Mouse (Mus musculus) heart, postnatal 10 days (tissue): Measurements from ENCODE around the gene Wars2. TPM values are rescaled to one million over a fixed set of nuclear protein-coding genes. Genes with fewer than 3 reads are reported as not detected.

ENCODE experiments used
- DNase-seq, 2 experiments: peaks; one replicate each; pipeline ENCODE4 v3.0.0; 2021
- intact Hi-C: fragments of 180-260 bp; cut with DNase I; formaldehyde crosslinking; loops from one replicate; pipeline ENCODE4 v1.15.1; 2025
- total RNA-seq, 2 experiments: library from RNA; stranded (reverse); gene quantifications; 2 replicates each; pipeline ENCODE4 v1.2.3; 2021

The Wars2 gene
- 10 to 100 TPM in 1 of 2 experiments, 1 to 10 TPM in 1; 7.0 to 10.3 TPM for total RNA-seq

DNA sequence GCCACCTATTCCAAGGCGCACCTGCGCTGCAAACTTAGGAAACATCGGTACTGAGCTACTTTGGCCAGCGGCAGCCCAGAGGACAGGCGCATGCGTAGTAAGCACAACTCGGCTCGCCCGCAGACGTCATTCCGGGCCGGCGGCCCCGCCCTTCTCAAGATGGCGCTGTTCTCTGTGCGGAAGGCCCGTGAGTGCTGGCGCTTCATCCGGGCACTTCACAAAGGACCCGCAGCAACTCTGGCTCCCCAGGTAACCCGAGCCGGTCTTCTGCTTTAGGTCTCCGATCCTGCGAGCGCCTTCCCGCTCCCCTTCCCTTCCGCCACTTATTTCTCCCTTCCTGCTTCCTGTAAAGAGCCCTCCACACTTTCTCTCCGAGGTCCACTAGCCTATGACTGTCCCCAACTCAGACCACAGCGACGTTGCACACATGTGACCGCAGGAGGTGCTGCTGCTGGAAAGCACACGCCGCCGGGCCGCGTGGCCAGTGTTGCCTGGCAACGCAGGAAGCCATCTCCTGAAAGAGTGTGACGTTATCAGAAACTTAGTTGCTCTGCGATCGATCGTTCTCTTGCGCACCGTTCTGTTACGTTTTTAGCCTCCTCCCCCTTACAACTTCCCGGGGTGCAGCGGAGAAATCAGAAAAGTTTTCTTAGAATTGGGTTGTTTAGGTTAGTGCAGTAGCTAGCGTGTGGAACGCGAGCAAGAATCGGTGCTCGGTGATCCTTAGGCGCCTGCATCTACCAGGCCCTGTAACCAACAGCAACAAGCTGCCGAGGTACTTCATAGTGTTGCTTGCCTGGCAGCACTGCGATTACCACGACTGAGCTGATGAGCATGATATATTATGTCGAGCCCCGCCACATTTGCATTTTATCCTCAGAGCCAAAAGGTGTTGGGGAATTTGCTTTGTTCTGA is at the start of gene Wars2:
Gene Wars2 (plus strand): TSS at position 129 of the 915 bp plus-strand sequence.
- intact Hi-C loops, result loop anchor here (5.0 kb wide), 2 partner anchors 91 to 111 kb away; no protein-coding TSS in a partner anchor
- DNase-seq, result peak; percentile 95

DNA sequence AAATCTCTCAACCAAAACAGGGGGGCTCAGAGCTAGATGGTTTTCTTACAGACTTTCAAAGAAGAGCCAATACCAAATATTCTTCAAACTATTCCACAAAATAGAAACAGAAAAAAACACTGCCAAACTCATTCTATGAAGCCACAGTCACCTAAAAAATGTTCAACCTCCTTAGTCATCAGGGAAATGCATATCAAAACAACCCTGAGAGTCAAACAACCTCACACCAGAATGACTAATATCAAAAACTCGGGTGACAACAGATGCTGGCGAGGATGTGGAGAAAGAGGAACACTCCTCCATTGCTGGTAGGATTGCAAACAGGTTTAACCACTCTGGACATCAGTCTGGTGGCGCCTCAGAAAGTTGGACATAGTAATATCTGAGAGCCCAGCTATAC is 44.1 kb upstream of the Wars2 start:
- intact Hi-C loops, result no loop called here
- no peak for DNase-seq

DNA sequence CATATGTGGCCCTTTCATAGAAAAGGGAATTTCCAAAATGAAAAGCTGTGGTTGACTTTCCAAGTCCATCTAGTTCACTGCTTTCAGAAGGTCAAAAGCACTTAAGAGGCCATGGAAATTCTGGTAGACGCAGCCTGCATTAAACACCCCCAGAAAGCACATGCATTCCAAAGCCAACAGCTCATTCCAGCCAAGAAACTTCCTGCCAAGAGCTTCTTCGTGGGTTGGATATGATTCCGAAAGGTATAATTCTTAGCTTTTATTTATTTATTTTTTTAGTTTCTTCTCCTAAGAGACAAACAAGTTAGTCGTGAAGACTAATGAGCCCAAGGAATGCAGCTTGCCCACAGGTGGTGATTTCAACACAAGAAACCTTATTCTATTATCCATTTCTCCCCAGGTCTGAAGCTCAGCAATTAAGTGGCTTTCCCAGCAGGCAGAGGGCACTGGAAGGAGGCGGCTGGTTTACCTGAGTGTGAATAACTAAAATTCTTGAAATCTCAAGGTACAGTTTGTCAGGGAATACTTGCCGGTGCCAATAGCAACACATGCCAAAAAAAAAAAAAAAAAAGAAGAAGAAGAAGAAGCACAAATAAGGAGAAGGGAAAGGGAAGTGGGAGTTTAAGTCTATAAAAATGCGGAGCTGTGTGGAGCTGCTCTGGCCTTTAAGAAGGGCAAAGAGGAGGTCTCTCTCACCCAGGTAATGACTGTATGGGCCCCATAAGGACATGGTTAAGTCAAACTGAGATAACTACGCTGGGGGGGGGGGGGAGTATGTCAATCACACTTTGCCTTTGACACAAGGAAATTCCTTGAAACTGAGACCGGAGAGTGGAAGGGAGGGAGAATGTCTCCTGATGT is 30.3 kb upstream of the Wars2 start:
- intact Hi-C loops, result no loop called here
- DNase-seq, result no peak

DNA sequence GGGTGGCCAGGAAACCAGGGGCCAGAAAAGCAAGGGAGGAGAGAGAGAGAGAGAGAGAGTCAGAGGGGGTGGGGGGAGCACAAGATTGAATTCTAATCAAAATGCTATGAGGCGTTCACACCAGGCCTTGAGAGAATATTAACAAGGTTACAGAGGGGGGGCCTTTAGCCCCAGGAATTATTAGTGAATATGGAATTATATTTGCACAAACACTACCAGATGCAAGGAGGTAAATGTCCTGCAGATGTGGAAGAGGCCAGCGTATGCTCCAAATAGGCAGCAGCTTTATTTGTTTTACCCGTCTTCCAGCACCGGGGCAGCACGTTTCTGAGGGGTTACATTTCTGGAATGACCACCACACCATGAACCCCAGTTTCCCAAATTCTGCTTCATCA is 29.7 kb upstream of the Wars2 start:
- DNase-seq, result no peak
- intact Hi-C loops, result no loop called here

DNA sequence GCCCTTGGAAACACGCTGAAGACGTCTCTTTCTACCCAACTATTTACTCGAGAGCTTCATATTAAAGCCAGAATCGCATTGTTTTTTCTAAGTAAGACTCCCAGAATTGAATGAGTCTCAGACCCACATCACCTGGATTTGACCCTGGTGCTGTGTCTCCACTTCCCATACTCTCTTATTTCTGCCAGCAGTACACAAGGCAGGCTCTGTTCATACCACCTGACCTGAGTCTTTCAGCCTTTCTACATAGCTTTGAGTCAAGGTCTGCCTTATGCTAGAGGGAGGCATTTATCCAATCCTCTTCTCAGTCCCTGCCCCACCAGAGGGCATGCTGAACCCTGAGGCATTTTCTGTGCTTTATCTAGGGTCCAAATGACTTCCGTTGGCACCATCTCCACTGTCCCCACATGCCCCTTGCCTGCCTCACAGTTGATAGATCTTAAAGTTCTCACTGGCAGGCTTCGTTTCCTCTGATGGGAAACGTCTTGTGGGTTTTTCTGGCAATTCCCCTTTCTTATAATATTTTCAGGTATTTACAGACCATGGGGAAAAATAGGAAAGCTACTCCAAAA is 27.5 kb upstream of the Wars2 start:
- intact Hi-C loops, result no loop called here
- no peak for DNase-seq

DNA sequence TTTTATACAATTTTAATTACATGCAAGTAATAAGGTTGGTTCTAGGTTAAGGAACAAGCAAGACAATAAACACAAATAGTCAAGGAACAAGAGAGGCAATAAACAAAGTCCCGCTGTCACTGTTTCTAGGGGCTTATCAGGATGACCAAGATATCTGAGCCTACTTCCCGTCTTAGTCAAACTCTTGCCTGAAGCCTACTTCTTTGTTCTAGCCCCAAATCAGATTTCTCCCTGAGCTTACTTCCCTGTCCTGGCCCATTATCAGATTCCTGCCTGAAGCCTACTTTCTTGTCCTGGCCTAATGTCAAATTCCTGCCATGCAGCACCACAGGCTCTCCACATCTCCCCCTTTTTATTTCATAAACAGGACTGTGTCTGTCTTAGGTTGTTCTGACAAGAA is 19.9 kb upstream of the Wars2 start:
- DNase-seq, result no peak
- intact Hi-C loops, result no loop called here

DNA sequence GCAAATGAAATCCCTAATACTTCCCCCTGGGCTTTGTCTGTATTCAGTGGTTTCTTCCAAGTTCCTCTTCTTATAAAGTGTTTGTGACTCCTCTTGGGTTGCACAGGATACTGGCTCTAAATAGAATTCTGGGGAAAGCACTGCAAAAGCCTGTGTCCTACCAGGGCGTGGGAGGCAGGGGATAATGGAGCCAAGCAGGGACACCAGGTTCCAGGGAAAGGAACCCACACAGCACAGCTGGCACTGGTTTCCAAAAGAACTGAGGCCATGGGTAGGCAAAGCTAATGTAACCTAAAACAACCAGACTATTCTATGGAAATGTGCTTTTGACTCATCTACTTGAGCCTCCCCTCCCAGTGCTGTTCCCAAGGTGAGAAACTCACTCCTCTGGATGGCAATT is 10.3 kb upstream of the Wars2 start:
- intact Hi-C loops, result no loop called here
- DNase-seq, result no peak

DNA sequence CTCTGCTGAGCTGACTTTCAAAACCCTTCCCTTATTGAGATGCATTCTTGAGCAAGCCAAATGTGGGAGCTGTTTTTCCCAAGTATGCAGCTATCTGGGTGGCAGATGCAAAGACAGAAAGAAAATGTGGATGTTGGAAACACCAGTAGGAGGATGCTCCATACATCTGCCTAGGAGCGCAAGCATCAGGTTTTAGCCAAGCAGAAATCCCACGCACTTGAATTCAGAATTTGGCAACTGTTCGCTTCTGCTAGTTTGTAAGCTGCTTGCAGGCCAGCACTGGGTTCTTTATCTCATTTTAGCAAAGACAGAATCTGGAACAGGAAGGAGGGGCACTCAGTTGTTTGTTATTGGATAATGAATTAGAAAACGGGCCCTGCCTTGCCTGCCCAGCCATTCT is 8.9 kb upstream of the Wars2 start:
- intact Hi-C loops, result no loop called here
- DNase-seq, result no peak

DNA sequence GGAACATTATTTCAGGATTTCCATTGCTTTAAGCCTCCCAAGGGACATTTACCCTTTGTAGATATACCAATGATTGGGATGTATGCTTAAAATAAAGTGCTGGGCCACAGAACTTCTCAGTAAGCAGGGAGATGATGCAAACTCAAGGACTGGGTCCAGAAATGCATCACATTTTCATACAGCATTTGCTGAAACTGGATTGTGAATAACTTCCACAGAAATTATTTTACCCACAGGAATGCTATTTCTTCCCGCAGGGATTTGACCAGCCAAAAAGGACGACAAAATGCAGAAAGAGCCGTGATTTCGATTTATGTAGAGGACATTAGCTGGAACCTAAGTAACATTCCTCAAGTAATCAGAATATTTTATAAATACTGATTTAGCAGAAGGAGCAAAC is 7.0 kb upstream of the Wars2 start:
- DNase-seq, result no peak
- intact Hi-C loops, result no loop called here

DNA sequence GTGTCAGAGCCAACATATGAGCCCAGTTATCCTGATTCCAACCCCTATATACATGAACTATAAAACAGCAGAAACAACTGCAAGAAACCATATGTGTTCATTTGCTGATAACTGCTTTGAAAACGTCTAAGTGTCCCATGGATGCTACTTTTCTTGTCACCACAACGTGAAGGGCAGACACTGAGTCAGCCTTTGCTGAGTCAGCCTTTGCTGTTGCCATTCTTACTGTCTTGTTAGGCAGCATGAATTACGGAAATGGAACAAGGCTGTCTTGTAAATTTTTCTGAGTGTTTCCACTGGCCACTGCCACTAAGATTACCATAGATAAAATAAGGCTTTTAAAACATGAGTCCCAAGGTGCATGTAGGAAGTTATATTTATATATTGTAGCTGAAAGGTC is 7.0 kb downstream of the Wars2 start:
- intact Hi-C loops, result no loop called here
- no peak for DNase-seq

DNA sequence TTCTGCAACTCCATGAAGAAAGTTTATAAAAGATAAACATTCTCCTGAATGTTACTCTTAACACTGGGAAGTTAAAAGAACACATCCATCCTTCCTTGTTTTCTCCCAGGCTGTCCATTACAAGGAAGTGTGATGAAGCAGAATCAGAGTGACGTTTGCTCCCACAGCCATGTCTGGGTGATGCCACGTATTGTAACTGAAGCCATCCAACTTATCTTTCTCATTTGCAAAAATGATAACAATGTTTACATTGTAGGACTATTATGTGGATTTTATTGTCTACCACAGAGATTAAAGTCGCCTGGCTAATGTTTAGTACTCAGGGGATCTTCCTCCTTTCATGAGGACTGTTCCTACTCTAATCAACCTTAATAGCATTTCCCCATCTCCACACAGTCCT is 8.2 kb downstream of the Wars2 start:
- intact Hi-C loops, result no loop called here
- DNase-seq, result no peak

DNA sequence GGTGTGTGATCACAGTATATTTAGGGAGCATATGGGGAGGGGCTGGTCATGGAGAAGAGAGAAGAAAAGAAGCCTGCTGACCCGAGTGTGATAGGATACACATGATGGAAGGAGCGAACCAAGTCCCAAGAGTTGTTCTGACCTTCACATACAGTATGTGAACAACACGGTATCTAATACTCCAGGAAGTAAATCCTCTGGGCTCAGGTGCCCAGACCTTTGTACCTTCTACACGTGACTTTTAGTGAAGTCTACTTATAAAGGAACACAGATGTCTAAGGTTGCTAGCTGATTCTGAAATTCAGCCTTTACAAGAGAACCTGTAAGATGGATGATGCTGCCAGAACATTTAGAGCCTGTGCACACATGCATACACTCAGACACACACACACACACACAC is 15.4 kb downstream of the Wars2 start:
- DNase-seq, result no peak
- intact Hi-C loops, result no loop called here

DNA sequence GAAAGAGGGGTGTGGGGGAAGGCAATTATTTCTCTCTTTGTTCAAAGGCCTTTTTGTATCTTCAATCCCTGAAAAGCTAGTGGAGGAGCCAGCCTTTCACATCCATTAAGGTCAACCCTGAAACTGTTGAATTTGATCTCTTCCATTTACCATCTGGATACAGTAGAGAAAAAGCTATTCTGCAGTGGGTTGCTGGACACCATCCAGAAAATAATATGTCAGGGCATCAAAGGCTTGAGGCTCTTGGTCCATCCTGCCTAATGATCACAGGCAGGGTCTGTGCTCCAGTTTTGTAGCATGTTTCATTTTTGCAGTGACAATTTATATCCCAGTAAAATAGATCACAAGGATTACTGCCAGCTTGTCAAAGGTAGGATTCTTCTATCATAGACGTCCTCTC is 16.1 kb downstream of the Wars2 start:
- intact Hi-C loops, result no loop called here
- DNase-seq, result no peak

DNA sequence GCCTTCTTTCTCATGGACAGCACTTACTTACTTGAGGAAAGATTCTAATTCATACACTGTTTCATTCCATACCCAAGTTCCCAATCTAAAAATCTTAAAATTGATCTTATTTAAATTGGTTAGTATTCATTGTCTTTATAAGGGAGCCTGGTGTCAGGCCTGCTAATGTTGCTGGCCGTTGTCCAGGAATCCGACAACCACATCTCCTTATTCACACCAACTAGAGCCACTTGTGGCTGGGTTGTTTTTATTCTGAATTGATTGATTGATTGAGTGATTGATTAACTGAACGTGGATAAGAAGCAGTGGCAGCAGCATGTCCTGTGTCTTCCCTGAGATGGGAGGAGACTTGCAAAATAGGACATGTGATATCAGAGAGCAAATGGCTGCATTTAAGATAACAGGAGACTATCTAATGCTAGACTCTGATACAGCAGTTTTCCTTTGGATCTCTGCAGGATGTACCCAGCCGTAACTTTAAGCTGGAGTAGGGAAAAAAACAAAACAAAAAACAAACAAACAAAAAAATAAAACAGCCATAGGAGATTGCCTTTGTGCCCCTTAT is 16.7 kb downstream of the Wars2 start:
- no peak for DNase-seq

DNA sequence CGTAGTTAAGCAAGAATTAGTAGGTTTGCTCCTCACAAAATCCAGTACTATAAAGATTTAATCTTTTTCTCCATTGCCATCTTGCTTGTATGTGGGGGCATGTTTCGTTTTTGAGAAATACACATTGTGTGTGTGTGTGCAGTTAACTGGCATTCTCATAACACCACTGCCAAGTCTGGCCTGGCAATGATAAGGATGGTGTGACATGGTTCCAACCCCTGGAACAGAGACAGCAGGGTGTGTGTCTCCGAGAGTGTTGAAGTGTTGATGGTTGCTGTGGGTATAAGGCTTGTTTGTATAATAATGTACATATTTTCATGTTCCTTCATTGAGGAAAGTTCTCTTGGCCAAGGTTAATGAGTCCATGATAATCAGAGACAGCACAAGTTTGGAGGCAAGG is 19.1 kb downstream of the Wars2 start:
- intact Hi-C loops, result loop anchor here (10.0 kb wide), 1 partner anchor 775 kb away; no protein-coding TSS in a partner anchor
- no peak for DNase-seq

More for the DNA sequence above, 16.7 kb downstream of the Wars2 start:
- intact Hi-C loops, result no loop called here

DNA sequence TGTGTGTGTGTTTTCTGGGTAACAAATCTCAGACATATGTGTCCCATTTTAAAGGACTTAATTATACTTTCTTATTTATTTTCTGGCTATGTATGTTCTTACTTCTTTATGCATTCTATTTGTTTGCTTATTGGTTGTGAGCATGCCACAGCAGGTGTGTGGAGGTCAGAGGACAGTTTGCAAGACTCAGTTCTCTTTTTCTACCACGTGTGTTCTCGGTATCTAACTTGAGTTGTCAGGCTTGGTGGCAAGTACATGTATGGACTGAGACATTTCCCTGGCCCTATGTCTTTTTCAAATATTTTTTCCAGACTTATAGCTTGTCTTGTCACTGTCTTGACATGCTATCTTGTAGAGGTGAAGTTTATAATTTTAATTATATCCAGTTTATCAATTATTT is 21.3 kb downstream of the Wars2 start:
- no peak for DNase-seq
- intact Hi-C loops, result loop anchor here (10.0 kb wide), 1 partner anchor 773 kb away; no protein-coding TSS in a partner anchor

DNA sequence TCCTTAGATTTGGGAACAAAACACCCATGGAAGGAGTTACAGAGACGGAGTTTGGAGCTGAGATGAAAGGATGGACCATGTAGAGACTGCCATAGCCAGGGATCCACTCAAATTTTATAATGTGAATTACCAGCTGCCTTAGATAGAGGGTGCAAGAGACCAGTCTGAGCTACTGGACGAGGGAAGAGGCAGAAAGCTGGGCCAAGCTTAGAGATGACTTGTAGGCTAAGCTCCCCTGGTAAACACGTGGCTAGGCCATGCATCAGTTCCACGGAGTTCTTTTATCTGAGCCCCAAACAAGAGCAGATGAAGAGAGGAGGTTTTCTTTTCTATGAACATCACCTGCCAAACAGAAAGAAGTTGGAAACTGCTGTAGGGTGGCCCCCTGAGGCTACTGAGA is 26.9 kb downstream of the Wars2 start:
- intact Hi-C loops, result loop anchor here (10.0 kb wide), 1 partner anchor 767 kb away; no protein-coding TSS in a partner anchor
- no peak for DNase-seq

DNA sequence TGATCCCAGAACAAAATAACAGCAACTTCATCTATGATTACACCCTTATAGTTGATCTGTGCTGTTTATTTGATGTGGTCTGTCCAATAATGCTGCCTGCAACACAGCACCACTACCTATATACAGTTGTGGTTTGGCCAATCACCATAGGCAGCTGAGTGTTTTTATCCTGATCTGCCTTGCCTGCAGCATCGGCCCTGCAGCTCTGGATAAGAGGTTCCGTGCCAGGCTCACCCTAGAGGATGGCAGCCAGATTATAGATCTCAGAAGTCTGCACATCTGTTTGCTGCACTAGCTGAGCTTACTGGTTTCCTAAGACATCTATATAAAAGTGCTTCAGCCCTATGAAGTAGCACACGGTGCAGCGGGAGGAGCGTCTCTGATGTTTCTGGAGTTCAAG is 32.3 kb downstream of the Wars2 start:
- DNase-seq, result no peak

DNA sequence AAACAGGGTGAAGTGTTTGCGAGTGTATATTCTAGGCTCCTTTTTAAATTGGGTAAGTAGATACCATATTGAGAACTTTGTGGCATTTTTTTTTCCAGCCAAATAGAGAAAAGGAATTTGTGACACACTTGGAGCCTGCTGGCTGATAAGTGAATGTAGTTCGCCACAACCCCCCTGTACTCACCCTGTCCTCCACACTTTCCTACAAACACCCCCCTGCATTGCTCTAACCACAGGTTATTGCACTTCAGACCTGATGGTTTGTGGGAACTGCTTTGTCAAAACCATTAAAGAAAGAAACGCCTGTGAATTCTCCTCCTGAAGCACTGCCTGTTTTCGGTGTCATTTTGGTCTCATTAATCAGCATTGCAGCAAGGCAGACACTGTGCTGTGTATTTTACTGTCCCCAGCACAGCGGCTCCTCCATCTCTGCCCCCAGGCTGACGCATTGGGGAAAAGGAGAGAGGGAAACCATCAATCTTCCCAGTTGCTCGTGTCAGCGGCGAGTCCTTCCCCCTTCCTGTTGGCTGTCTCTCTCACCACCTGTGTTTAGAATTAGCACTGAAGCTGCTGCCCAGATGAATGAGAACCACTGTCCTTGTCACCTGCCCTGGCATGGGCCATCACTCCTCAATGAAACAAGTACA is 33.9 kb downstream of the Wars2 start:
- DNase-seq, result no peak
- intact Hi-C loops, result no loop called here

More for the DNA sequence above, 32.3 kb downstream of the Wars2 start:
- intact Hi-C loops, result no loop called here

DNA sequence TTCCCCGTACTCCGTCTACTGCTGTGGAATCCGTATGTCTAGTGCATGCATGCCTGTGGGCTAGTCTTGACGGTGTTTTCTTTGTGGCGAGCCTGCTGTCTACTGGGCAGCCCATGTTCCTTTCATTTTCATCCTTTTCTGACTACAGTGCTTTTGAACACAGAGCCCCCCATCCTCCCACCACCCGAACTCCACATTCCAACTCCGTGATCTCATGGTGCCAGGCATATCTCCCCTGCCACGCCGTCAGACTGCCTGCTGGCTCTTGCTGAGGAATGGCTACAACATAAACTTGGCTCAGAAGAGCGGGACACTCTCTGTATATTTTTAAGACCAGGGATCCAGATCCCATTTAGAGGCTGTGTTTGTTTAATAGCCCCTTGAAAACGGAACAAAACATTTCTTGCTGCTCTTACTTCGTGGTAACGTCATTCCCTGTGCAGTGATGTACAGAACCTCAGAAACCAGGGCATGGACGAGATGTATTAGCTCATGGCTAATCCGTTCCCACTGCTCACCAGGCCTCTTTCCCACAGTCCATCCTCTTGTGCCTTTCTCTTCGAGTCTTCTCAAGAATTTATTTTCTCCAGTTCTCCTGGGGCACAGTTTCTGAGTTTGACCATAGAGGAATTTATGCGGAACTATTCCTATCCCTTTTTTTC is 42.6 kb downstream of the Wars2 start:
- peak; percentile 14 to 18 for DNase-seq
- intact Hi-C loops, result no loop called here
